Mouse (Mus musculus) stomach, postnatal 0 days (tissue): ENCODE measurements at regions not wholly inside any gene's neighbourhood (a gene's known extent, or its start where the extent isn't known, plus 50 kb on each side); places are given as distances from the start of the nearest gene placed in this dataset. TPM values are rescaled to one million over a fixed set of nuclear protein-coding genes. Genes with fewer than 3 reads are reported as not detected.

Experiments
- ATAC-seq: fragments of 200-750 bp; cut with Nextera tagmentation; 2 replicates; pipeline ENCODE4 v1.8.0; 2017; ENCODE audit not compliant: low FRiP score, low TSS enrichment
- DNase-seq: peaks from one replicate; pipeline ENCODE4 v3.0.0-alpha.2; 2016; ENCODE audit warnings: low spot score
- H3K27ac ChIP-seq: fragments of 300-500 bp; sonication (generic); replicated peaks from 2 replicates; pipeline ENCODE4 v1.5.1; 2014; ENCODE audit warnings: mild to moderate bottlenecking, control low read depth
- H3K27me3 ChIP-seq: fragments of 300-500 bp; sonication (generic); 2 replicates; pipeline ENCODE4 v1.6.1; 2014; ENCODE audit warnings: low read length; ENCODE audit not compliant: control insufficient read depth, insufficient read depth
- H3K36me3 ChIP-seq: fragments of 300-500 bp; sonication (generic); 2 replicates; pipeline ENCODE4 v1.6.1; 2014; ENCODE audit warnings: low read length, mixed read lengths; ENCODE audit not compliant: control insufficient read depth, insufficient read depth
- H3K4me1 ChIP-seq: fragments of 300-500 bp; sonication (generic); replicated peaks from 2 replicates; pipeline ENCODE4 v1.6.1; 2014; ENCODE audit warnings: antibody characterized with exemption; ENCODE audit not compliant: control insufficient read depth, insufficient read depth
- H3K4me2 ChIP-seq: fragments of 300-500 bp; sonication (generic); replicated peaks from 2 replicates; pipeline ENCODE4 v1.6.1; 2014; ENCODE audit warnings: low read depth, mild to moderate bottlenecking, control low read depth, moderate library complexity
- H3K4me3 ChIP-seq: fragments of 300-500 bp; sonication (generic); 2 replicates; pipeline ENCODE4 v1.5.1; 2014; ENCODE audit warnings: low read depth, low read length, control low read depth
- H3K9ac ChIP-seq: fragments of 300-500 bp; sonication (generic); 2 replicates; pipeline ENCODE4 v1.6.1; 2014; ENCODE audit warnings: mild to moderate bottlenecking, low read length, control low read depth, mixed read lengths
- H3K9me3 ChIP-seq: fragments of 300-500 bp; sonication (generic); 2 replicates; pipeline ENCODE4 v1.6.1; 2016; ENCODE audit warnings: low read length; ENCODE audit not compliant: control insufficient read depth
- CTCF ChIP-seq: IDR thresholded peaks from 2 replicates; pipeline ENCODE4 v1.5.1; 2016; ENCODE audit warnings: antibody characterized with exemption, low read depth, mild to moderate bottlenecking, moderate library complexity
- EP300 ChIP-seq: optimal IDR thresholded peaks from 2 replicates; pipeline ENCODE3; 2016; ENCODE audit warnings: antibody characterized with exemption
- WGBS: fragments of 180-500 bp; shearing (Covaris S2); extraction: QIAGEN DNeasy Blood & Tissue Kit; methylation state at CpG from one replicate; pipeline ENCODE4 v1.1.7; 2014; 5-methylcytosine and 5-hydroxymethylcytosine counted together
- microRNA-seq: library from miRNA; unstranded; fragments of <30 nt; microRNA quantifications from one replicate; pipeline ENCODE4, GENCODE M21; 2016

DNA sequence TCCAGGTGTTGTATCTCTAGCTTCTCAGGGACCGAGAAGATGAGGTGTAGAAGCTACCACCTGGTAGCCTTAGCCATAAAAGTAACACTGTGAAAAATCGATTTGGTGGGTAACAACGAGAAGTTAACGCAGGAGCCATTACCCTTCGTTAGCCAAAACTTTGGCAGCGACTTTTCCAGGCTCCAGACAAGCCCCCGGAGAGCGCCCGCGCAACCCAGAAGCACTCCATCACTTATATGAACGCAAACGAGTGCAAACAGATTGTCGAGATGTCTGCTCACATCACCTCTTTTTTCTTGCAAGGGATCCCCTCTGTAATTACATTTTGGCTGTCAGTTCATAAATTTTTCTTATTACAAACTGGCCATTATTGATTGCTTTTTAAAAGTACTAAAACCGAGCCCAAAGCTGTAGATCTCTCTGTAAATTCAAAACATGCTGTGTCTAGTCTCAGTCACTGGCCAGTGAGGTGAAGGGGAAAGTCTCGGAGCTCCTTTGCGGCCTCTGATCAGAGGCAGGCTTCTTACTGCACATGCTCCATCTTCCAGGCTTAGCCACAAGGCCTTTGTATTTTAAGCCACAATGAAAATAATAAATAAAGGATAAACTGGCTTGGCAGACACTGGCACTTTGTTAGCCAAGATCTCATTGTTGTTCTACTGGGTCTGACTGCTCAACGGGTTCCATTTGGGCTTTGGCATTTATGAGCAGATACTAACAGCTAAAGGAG is 627.9 kb downstream of the Sox6 start:
- ATAC-seq (no peak), DNase-seq (no peak)
- H3K4me3 ChIP-seq, result no peak overlapping the region
- H3K27me3 ChIP-seq, result no peaks in the 10 kb centered on the region
- no peak for TF ChIP-seq CTCF
- TF ChIP-seq EP300, result no peak
- no peak overlapping the region for H3K4me2 ChIP-seq
- no peak overlapping the region for H3K9ac ChIP-seq
- H3K27ac ChIP-seq, result no peak overlapping the region
- no peaks in the 10 kb centered on the region for H3K36me3 ChIP-seq
- 44% methylated on average over 17 of the region's 17 CpGs for WGBS
- H3K9me3 ChIP-seq, result no peaks in the 10 kb centered on the region
- peaks cover 3% of the 10 kb centered on the region; the same call in 1 of the 2 replicates for H3K4me1 ChIP-seq

DNA sequence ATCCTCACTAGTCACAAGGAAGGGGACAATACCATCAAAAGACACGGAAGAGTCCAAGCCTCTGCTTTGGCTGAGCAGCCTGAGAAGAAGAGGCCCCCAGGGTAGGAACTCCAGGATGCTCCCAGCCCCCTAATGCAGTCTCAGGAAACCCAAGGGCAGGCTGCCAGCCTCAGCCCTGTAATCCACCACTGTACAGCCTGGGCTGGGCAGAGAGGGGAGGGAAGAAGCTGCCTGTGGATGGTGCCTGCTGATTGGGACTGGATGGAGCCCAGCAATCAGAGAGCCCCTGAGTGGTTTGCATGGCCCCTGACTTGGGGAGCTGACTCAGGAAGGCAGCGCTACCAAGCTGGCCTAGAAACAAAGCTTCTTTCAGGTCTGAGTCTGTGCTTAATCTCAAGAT is 627.1 kb downstream of the Sox6 start:
- peaks cover 3% of the 10 kb centered on the region; the same call in 1 of the 2 replicates for H3K4me1 ChIP-seq
- no peak overlapping the region for H3K4me3 ChIP-seq
- ATAC-seq (0 out of 2 replicates have a peak, but pooled peaks have one; percentile 32), DNase-seq (no peak)
- H3K9ac ChIP-seq, result no peak overlapping the region
- no peaks in the 10 kb centered on the region for H3K9me3 ChIP-seq
- no peak for TF ChIP-seq EP300
- no peak for TF ChIP-seq CTCF
- no peak overlapping the region for H3K4me2 ChIP-seq
- H3K27ac ChIP-seq, result no peak overlapping the region
- no peaks in the 10 kb centered on the region for H3K36me3 ChIP-seq
- 65% methylated on average over 2 of the region's 2 CpGs for WGBS
- H3K27me3 ChIP-seq, result no peaks in the 10 kb centered on the region

GRCm38 (mm10) chr7:115415147-115415561 is 623.4 kb downstream of the Sox6 start:
- TF ChIP-seq EP300 (no peak), CTCF (no peak)
- H3K36me3 ChIP-seq, result no peaks in the 10 kb centered on the region
- H3K9ac ChIP-seq, result no peak overlapping the region
- H3K27ac ChIP-seq, result no peak overlapping the region
- no peaks in the 10 kb centered on the region for H3K9me3 ChIP-seq
- no peak for ATAC-seq
- WGBS, result 34% methylated on average over 5 of the region's 5 CpGs
- no peaks in the 10 kb centered on the region for H3K27me3 ChIP-seq
- no peak overlapping the region for H3K4me3 ChIP-seq
- DNase-seq, result no peak
- H3K4me2 ChIP-seq, result no peak overlapping the region
- peaks cover 3% of the 10 kb centered on the region; the same call in 1 of the 2 replicates for H3K4me1 ChIP-seq

Small RNAs in the stretch of these regions (microRNA-seq; reads per million reads assigned to microRNA genes)
- not detected for gene Gm27684
